Comparison of ENCODE assay signal across 16 mouse cellular contexts in genomic region chr7:112241945-112242329, GRCm38 (mm10). TPM values are rescaled to one million over a fixed set of nuclear protein-coding genes. Genes with fewer than 3 reads are reported as not detected.
DNase-seq lines count a peak whose midpoint lies in the region; ATAC-seq and TF ChIP-seq lines count a peak whose summit lies in the region.
"Had no signal": no experiment of that assay in that cellular context is flagged by ENCODE, and none has a peak within 500 bp of the region (broad histone marks: within the 10 kb centered on the region; RNA-seq: fewer than 3 reads in every experiment).

No protein-coding gene starts in this region.

- H3K9me3 ChIP-seq in heart, embryonic 11.5 days (replicated peaks; ENCODE audit: control insufficient read depth, low read length) = no peaks in the 10 kb centered on the region
- H3K9me3 ChIP-seq in hindbrain, postnatal 0 days (ENCODE audit: low read length) = no peaks in the 10 kb centered on the region
- H3K9me3 ChIP-seq in hindbrain, embryonic 12.5 days (replicated peaks) = peaks cover 4% of the 10 kb centered on the region
- H3K9me3 ChIP-seq: midbrain, embryonic 12.5 days had no signal

- no peak for DNase-seq in heart, postnatal 36 days
- DNase-seq in hindbrain, postnatal 0 days (ENCODE audit: low spot score) = peak; percentile 61
- DNase-seq in brain, embryonic 18.5 days (ENCODE audit: low read depth, low spot score) = peak; percentile 57
- peak; percentile 75 to 83 for DNase-seq in cerebellum, postnatal 10 days
- no peak for DNase-seq in gastrocnemius, adult 8-10 months (ENCODE audit: low spot score in 2 of 2)
- DNase-seq in adrenal gland, postnatal 25 days = no peak
- DNase-seq: embryo, embryonic 11 days; kidney, adult 2 months; kidney, postnatal 4 days; lung, embryonic 14.5 days; thymus, postnatal 25 days had no signal

- 0 out of 2 replicates have a peak overlapping the region, but pooled peaks have one; percentile 38 for H3K27ac ChIP-seq in heart, embryonic 11.5 days (ENCODE audit: low read depth, low read length)
- peak overlapping the region; percentile 66 for H3K27ac ChIP-seq in hindbrain, postnatal 0 days
- H3K27ac ChIP-seq in hindbrain, embryonic 12.5 days = no peak overlapping the region
- H3K27ac ChIP-seq: macrophage; midbrain, embryonic 12.5 days; stomach, postnatal 0 days had no signal

- H3K9ac ChIP-seq in heart, embryonic 11.5 days (ENCODE audit: low read depth, low read length) = no peak overlapping the region
- no peak overlapping the region for H3K9ac ChIP-seq in hindbrain, postnatal 0 days (replicated peaks; ENCODE audit: low read length)
- no peak overlapping the region for H3K9ac ChIP-seq in hindbrain, embryonic 12.5 days
- H3K9ac ChIP-seq: lung, embryonic 14.5 days; midbrain, embryonic 12.5 days had no signal

- H3K4me2 ChIP-seq in heart, embryonic 11.5 days = no peak overlapping the region
- no peak overlapping the region for H3K4me2 ChIP-seq in hindbrain, postnatal 0 days (ENCODE audit: low read depth, low read length)
- no peak overlapping the region for H3K4me2 ChIP-seq in hindbrain, embryonic 12.5 days (replicated peaks)
- H3K4me2 ChIP-seq: lung, embryonic 14.5 days; midbrain, embryonic 12.5 days had no signal

- TF ChIP-seq CTCF in hindbrain, postnatal 0 days (IDR thresholded peaks at IDR 0.05; ENCODE audit: low read depth) = no peak

- H3K4me3 ChIP-seq in heart, embryonic 11.5 days (ENCODE audit: low read depth, low read length) = no peak overlapping the region
- no peak overlapping the region for H3K4me3 ChIP-seq in hindbrain, postnatal 0 days (ENCODE audit: low read length)
- H3K4me3 ChIP-seq in hindbrain, embryonic 12.5 days = no peak overlapping the region
- H3K4me3 ChIP-seq: midbrain, embryonic 12.5 days had no signal

- no peak for ATAC-seq in heart, embryonic 11.5 days (replicated peaks; ENCODE audit: insufficient number of reproducible peaks, low FRiP score, low TSS enrichment)
- ATAC-seq in hindbrain, postnatal 0 days = peak; percentile 55
- no peak for ATAC-seq in hindbrain, embryonic 12.5 days (ENCODE audit: low FRiP score)

- intact Hi-C loops in heart, postnatal 36 days (cut with DNase I) = no loop called here

- no peaks in the 10 kb centered on the region for H3K27me3 ChIP-seq in heart, embryonic 11.5 days (ENCODE audit: control insufficient read depth, insufficient read depth, low read length)
- H3K27me3 ChIP-seq in hindbrain, postnatal 0 days (ENCODE audit: insufficient read depth, low read length) = no peaks in the 10 kb centered on the region
- H3K27me3 ChIP-seq in hindbrain, embryonic 12.5 days = peaks cover 6% of the 10 kb centered on the region; the same call in 1 of the 2 replicates

- WGBS in heart, embryonic 11.5 days (ENCODE audit: insufficient replicate concordance) = 89% methylated on average over 3 of the region's 3 CpGs
- WGBS in hindbrain, postnatal 0 days = 61% methylated on average over 3 of the region's 3 CpGs
- 76% methylated on average over 3 of the region's 3 CpGs for WGBS in hindbrain, embryonic 12.5 days

- H3K36me3 ChIP-seq in heart, embryonic 11.5 days (ENCODE audit: control insufficient read depth, insufficient read depth, low read length) = peaks cover 33% of the 10 kb centered on the region
- no peaks in the 10 kb centered on the region for H3K36me3 ChIP-seq in hindbrain, postnatal 0 days (ENCODE audit: insufficient read depth, low read length)
- H3K36me3 ChIP-seq in hindbrain, embryonic 12.5 days = no peaks in the 10 kb centered on the region
- H3K36me3 ChIP-seq: midbrain, embryonic 12.5 days had no signal

- peaks cover 51% of the 10 kb centered on the region for H3K4me1 ChIP-seq in heart, embryonic 11.5 days (ENCODE audit: control insufficient read depth, insufficient read depth, low read length)
- H3K4me1 ChIP-seq in hindbrain, postnatal 0 days (ENCODE audit: insufficient read depth, low read length) = peaks cover 11% of the 10 kb centered on the region; the same call in 1 of the 2 replicates
- H3K4me1 ChIP-seq in hindbrain, embryonic 12.5 days = peaks cover 12% of the 10 kb centered on the region; the same call in 1 of the 2 replicates

RNA-seq across cellular contexts. Expression of gene Mical2, which starts 16.3 kb away (rescaled TPM):
- polyA plus RNA-seq in heart, embryonic 11.5 days (2014; fragmentation: Nextera tagmentation; extraction: Ambion mirVana) = 117 and 132 TPM in 2 replicates
- total RNA-seq in heart, postnatal 36 days (2021) = 100 to 1,000 TPM in 1 of 2 experiments, 10 to 100 TPM in 1; 80.8 to 101 TPM
- 12.8 and 16.5 TPM in 2 replicates for total RNA-seq in hindbrain, postnatal 0 days (2014; rRNA removed)
- polyA plus RNA-seq in hindbrain, postnatal 0 days (2015; fragmentation: Nextera tagmentation; extraction: Ambion mirVana) = 6.4 and 6.5 TPM in 2 replicates
- polyA plus RNA-seq in hindbrain, embryonic 12.5 days (2016; fragmentation: Nextera tagmentation; extraction: Ambion mirVana) = 1.6 and 2.3 TPM in 2 replicates
- total RNA-seq in gastrocnemius, adult 8-10 months (2022) = 100 to 1,000 TPM; 172 to 236 (median 206) TPM
- total RNA-seq in adrenal gland, postnatal 25 days (2021) = 12.3 and 13.9 TPM in 2 replicates

Comparison
In these comparisons a context has a peak if more than half of its experiments do, and no peak if none do; other contexts are left out.
1. DNase-seq: peak in hindbrain, postnatal 0 days (single experiment), brain, embryonic 18.5 days (single experiment) and cerebellum, postnatal 10 days (2 of 2); none in heart, postnatal 36 days (0 of 2), gastrocnemius, adult 8-10 months (0 of 2) and adrenal gland, postnatal 25 days (single experiment).